Mouse (Mus musculus): ENCODE measurements at regions not wholly inside any gene's neighbourhood (a gene's known extent, or its start where the extent isn't known, plus 50 kb on each side); places are given as distances from the start of the nearest gene placed in this dataset.

DNA sequence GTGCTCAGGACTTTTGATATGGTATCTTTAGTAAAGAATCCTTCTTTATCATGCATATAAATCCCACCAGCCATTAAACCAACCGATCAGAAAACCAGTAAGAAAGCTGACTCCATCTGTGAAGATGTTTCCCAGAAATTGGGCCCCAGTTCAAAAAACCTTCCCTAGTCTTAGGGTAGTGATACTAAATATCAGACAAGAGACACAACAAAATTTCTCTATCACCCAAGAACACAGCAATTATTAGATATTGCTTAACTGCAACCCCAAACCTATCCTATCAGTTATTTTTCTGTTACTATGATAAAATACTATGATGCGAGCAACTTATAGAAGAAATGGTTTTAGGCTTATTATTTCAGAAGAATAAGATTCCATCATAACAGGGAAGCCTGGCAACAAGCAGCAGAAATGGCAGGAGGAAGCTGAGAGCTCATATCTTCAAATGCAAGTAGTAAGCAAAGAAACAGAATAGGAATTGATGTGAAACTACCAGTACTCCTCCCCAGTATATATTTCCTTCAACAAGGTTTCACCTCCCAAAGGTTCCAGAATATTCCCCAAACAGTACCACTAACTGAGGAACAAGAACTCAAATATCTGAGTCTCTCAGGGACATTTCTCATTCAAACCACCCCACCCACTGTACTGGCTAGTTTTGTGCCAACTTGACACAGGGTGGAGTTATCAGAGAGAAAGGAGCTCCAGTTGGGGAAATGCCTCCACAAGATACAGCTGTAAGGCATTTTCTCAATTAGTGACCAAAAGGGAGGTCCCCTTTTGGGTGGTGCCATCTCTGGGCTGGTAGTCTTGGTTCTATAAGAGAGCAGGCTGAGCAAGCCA lies 234.1 kb downstream of the Tex13c3 start:
- no peaks in the 10 kb centered on the region for H3K9me3 ChIP-seq (ENCODE audit: control insufficient read depth, low read length)
- no peaks in the 10 kb centered on the region for H3K36me3 ChIP-seq (ENCODE audit: control insufficient read depth, insufficient read depth, low read length)
- H3K9ac ChIP-seq (ENCODE audit: low read length) = no peak overlapping the region
- H3K4me1 ChIP-seq (replicated peaks; ENCODE audit: control insufficient read depth, insufficient read depth, low read length) = no peaks in the 10 kb centered on the region
- H3K27me3 ChIP-seq (ENCODE audit: control insufficient read depth, insufficient read depth, low read depth, low read length) = no peaks in the 10 kb centered on the region
- H3K4me3 ChIP-seq (ENCODE audit: low read length) = no peak overlapping the region
- no peak overlapping the region for H3K4me2 ChIP-seq (ENCODE audit: low read depth, low read length)
- WGBS = 74% methylated on average over 2 of the region's 2 CpGs
- no peak for ATAC-seq (ENCODE audit: low read depth)
- H3K27ac ChIP-seq (ENCODE audit: low read length) = no peak overlapping the region

DNA sequence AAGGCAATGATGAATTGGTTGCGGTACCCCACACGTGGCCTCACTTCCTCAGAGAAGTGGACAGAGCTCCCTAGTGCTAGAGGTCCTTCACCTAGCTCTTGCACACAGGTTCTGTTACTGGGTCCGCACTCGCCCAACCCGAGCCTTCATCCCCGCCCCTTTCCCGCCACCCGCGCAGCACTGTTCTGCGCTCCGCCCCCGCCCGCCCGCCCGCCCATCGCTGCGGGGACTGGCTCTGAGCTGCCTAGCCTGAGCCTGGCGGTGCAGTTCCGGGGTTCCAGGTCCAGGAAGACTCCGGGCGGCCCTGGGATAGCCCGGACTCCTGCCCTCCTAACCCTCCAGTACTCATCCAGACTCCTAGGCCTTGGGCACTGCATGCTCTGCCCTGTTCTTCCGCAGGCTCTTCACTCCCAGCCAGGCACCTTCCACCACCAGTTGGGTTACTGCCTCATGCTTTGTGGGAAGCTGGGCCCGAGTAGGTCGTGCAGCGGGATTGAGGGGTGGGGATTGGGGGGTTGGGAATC lies 243.3 kb downstream of the Tex13c3 start:
- H3K27ac ChIP-seq (ENCODE audit: low read length) = no peak overlapping the region; the same call in 1 of the 2 replicates
- ATAC-seq (ENCODE audit: low read depth) = peak; percentile 93

DNA sequence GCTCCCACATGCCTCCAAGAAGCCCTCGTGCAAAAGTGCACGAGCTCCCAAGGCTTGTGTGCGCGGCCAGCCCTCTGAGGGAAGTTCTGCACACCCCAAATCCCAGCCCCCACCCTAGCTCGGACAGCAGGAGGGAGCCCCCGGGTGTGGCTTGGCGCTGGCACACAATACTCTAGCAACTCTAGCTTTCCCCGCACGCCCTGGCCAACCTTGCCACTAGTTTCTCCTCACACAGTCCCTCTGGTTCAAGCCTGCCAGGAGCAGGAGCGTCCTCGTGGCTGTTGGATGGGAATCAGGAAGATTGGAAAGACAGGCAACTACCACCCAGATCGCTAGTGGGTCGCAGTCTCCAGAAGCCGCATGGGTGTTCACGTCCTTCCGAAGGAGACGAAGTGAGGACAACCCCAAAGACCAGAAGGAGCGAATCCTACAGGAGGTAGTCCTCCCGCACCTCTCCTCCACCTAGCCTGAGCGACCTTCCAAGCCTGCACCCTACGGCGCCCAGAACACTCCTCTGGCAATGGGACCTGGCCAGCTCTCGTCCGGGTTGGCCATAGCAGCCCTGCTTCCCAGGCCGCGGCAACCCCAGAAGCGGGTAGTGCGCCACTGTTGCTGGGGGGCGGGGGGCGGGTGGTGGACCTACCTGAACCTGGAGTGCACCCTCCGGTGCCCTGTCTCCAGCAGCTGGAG lies 243.9 kb downstream of the Tex13c3 start:
- peak overlapping the region; percentile 65 for H3K9ac ChIP-seq (ENCODE audit: low read length)
- peak; percentile 70 for ATAC-seq (ENCODE audit: low read depth)
- H3K4me1 ChIP-seq (replicated peaks; ENCODE audit: control insufficient read depth, insufficient read depth, low read length) = no peaks in the 10 kb centered on the region
- H3K4me2 ChIP-seq (ENCODE audit: low read depth, low read length) = peak overlapping the region; percentile 75
- H3K27ac ChIP-seq (ENCODE audit: low read length) = peak overlapping the region; percentile 16
- H3K27me3 ChIP-seq (ENCODE audit: control insufficient read depth, insufficient read depth, low read depth, low read length) = no peaks in the 10 kb centered on the region
- 16% methylated on average over 31 of the region's 31 CpGs for WGBS
- H3K4me3 ChIP-seq (ENCODE audit: low read length) = peak overlapping the region; percentile 56
- H3K36me3 ChIP-seq (ENCODE audit: control insufficient read depth, insufficient read depth, low read length) = no peaks in the 10 kb centered on the region
- H3K9me3 ChIP-seq (ENCODE audit: control insufficient read depth, low read length) = no peaks in the 10 kb centered on the region

More for the DNA sequence above, 243.3 kb downstream of the Tex13c3 start:
- WGBS = 10% methylated on average over 14 of the region's 26 CpGs
- Histone ChIP-seq H3K4me1 (replicated peaks; ENCODE audit: control insufficient read depth, insufficient read depth, low read length) (no peaks in the 10 kb centered on the region), H3K27me3 (ENCODE audit: control insufficient read depth, insufficient read depth, low read depth, low read length) (no peaks in the 10 kb centered on the region), H3K4me3 (ENCODE audit: low read length) (peak overlapping the region; percentile 56), H3K4me2 (ENCODE audit: low read depth, low read length) (peak overlapping the region; percentile 75), H3K9ac (ENCODE audit: low read length) (peak overlapping the region; percentile 65), H3K36me3 (ENCODE audit: control insufficient read depth, insufficient read depth, low read length) (no peaks in the 10 kb centered on the region), H3K9me3 (ENCODE audit: control insufficient read depth, low read length) (no peaks in the 10 kb centered on the region)

DNA sequence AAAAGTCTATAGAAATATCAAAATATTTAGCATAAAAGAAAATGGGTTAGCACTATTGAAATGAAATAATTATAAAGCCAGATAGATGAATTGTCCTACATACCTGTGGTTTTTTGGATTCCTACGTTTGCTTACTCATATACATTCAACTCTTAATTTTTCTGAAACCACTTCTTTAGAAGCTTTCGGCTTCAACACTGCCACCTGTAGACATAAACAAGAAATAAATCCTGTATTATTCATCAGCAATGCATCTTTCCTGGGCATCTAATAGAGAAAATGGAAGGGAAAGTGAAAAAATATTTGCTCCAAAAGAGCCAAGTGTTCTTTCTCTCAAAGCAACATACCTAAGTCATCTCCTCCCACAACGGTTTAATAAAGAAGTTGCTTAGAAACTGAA lies 245.7 kb downstream of the Tex13c3 start:
- H3K4me3 ChIP-seq (ENCODE audit: low read length) = no peak overlapping the region
- 56% methylated on average over 3 of the region's 3 CpGs for WGBS
- H3K9ac ChIP-seq (ENCODE audit: low read length) = no peak overlapping the region
- H3K27me3 ChIP-seq (ENCODE audit: control insufficient read depth, insufficient read depth, low read depth, low read length) = no peaks in the 10 kb centered on the region
- no peak for ATAC-seq (ENCODE audit: low read depth)
- H3K4me1 ChIP-seq (replicated peaks; ENCODE audit: control insufficient read depth, insufficient read depth, low read length) = no peaks in the 10 kb centered on the region
- no peak overlapping the region for H3K27ac ChIP-seq (ENCODE audit: low read length)
- no peaks in the 10 kb centered on the region for H3K9me3 ChIP-seq (ENCODE audit: control insufficient read depth, low read length)
- no peaks in the 10 kb centered on the region for H3K36me3 ChIP-seq (ENCODE audit: control insufficient read depth, insufficient read depth, low read length)
- H3K4me2 ChIP-seq (ENCODE audit: low read depth, low read length) = no peak overlapping the region

DNA sequence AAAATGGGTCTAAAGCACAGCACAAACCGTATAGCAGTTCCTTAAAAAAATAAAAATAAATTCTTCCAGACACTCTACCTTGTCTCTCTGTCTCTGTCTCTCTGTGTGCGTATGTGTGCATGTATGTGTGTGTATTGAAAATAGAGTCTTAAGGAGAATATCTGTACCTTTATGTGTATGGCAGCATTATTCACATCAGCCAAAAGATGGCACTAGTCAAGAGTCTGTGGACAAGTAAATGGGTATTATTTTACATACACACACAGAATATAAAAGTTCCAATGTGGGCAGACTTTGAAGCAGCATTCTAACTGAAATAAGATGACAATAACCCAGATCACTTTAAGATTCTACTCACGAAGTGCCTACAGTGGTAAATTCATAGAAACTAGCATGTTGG lies 249.3 kb downstream of the Tex13c3 start:
- H3K9me3 ChIP-seq (ENCODE audit: control insufficient read depth, low read length) = no peaks in the 10 kb centered on the region
- H3K27ac ChIP-seq (ENCODE audit: low read length) = no peak overlapping the region
- no peak overlapping the region for H3K4me3 ChIP-seq (ENCODE audit: low read length)
- 80% methylated on average over 3 of the region's 3 CpGs for WGBS
- no peak for ATAC-seq (ENCODE audit: low read depth)
- no peaks in the 10 kb centered on the region for H3K4me1 ChIP-seq (replicated peaks; ENCODE audit: control insufficient read depth, insufficient read depth, low read length)
- no peaks in the 10 kb centered on the region for H3K27me3 ChIP-seq (ENCODE audit: control insufficient read depth, insufficient read depth, low read depth, low read length)
- no peak overlapping the region for H3K4me2 ChIP-seq (ENCODE audit: low read depth, low read length)
- no peak overlapping the region for H3K9ac ChIP-seq (ENCODE audit: low read length)
- H3K36me3 ChIP-seq (ENCODE audit: control insufficient read depth, insufficient read depth, low read length) = no peaks in the 10 kb centered on the region

DNA sequence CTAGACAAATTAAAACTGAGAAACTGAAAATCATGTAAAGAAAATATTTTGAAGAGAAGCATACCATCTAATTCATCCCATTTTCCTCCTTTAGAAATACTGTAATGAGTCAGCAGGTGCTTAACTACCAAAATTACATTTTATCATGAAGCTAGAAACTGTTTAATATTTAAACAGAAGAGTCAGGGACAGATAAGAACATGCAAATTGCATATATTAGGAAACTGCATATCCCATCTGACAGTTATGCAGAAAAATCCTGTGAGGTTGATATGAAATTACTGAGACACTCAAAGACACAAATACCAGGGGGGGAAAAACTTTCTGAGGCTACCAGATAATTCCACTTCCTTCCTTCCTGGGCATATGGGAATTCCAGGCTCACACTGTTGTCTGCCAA lies 257.8 kb downstream of the Tex13c3 start:
- Histone ChIP-seq H3K9me3 (ENCODE audit: control insufficient read depth, low read length) (no peaks in the 10 kb centered on the region), H3K9ac (ENCODE audit: low read length) (no peak overlapping the region), H3K4me1 (replicated peaks; ENCODE audit: control insufficient read depth, insufficient read depth, low read length) (no peaks in the 10 kb centered on the region), H3K36me3 (ENCODE audit: control insufficient read depth, insufficient read depth, low read length) (no peaks in the 10 kb centered on the region), H3K4me2 (ENCODE audit: low read depth, low read length) (no peak overlapping the region), H3K27ac (ENCODE audit: low read length) (no peak overlapping the region), H3K4me3 (ENCODE audit: low read length) (no peak overlapping the region), H3K27me3 (ENCODE audit: control insufficient read depth, insufficient read depth, low read depth, low read length) (no peaks in the 10 kb centered on the region)
- ATAC-seq (ENCODE audit: low read depth) = no peak

DNA sequence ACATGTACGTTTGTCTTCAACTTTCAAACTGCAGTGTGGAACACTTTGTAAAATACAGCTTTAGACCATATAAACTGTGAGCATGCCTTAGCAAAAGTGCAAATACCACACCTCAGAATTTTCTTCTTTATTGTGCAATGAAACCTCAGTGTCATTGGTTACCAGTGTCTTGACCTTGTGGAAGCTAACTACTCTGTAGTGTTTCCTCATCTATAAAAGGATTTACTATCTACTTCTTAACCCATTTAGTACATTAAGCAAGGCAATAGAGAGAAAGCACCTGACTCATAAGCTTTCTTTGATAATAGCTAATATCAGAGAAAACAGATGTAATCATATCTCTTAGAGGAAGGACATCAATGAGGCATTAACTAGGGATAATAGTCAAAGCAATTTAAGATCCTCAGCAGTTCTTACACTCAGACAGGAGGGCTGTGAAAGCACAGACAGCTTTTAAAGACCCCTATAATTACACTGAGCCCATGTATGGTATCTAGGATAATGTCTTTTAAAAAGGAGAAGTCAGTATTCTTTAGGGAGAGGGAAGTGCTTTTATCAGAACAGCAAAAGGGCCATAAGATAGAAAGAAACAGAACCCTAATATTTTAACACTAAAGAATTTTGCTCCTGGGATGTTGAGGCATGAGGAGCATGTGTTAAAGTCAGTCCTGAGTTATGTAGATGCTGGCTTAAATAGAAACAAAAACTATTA lies 260.2 kb downstream of the Tex13c3 start:
- H3K4me1 ChIP-seq (replicated peaks; ENCODE audit: control insufficient read depth, insufficient read depth, low read length) = no peaks in the 10 kb centered on the region
- no peak overlapping the region for H3K9ac ChIP-seq (ENCODE audit: low read length)
- H3K27ac ChIP-seq (ENCODE audit: low read length) = no peak overlapping the region
- no peak for ATAC-seq (ENCODE audit: low read depth)
- H3K27me3 ChIP-seq (ENCODE audit: control insufficient read depth, insufficient read depth, low read depth, low read length) = no peaks in the 10 kb centered on the region
- H3K36me3 ChIP-seq (ENCODE audit: control insufficient read depth, insufficient read depth, low read length) = no peaks in the 10 kb centered on the region
- H3K4me3 ChIP-seq (ENCODE audit: low read length) = no peak overlapping the region
- no peak overlapping the region for H3K4me2 ChIP-seq (ENCODE audit: low read depth, low read length)
- no peaks in the 10 kb centered on the region for H3K9me3 ChIP-seq (ENCODE audit: control insufficient read depth, low read length)
- 81% methylated on average over 1 of the region's 1 CpGs for WGBS

DNA sequence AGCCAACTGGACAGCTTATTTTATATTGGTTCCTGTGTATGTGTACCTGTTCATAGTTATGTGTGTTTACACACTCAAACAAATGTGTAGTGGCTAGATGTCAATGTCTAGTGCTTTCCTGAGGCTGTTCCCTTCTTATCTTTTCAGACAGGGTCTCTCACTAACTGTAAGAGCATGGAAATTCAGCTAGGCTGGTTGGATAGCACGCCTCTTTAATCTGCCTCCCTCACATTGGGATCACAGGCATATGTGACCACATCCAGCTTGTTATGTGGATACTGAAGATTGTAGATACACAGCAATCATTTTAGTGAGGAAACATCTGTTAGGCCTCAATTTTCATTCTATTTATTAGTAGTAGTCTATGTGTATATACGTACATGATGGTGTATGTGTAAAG lies 261.4 kb downstream of the Tex13c3 start:
- Histone ChIP-seq H3K27ac (ENCODE audit: low read length) (no peak overlapping the region), H3K4me3 (ENCODE audit: low read length) (no peak overlapping the region), H3K4me2 (ENCODE audit: low read depth, low read length) (no peak overlapping the region), H3K9me3 (ENCODE audit: control insufficient read depth, low read length) (no peaks in the 10 kb centered on the region), H3K27me3 (ENCODE audit: control insufficient read depth, insufficient read depth, low read depth, low read length) (no peaks in the 10 kb centered on the region), H3K4me1 (replicated peaks; ENCODE audit: control insufficient read depth, insufficient read depth, low read length) (no peaks in the 10 kb centered on the region), H3K36me3 (ENCODE audit: control insufficient read depth, insufficient read depth, low read length) (no peaks in the 10 kb centered on the region), H3K9ac (ENCODE audit: low read length) (no peak overlapping the region)
- WGBS = 64% methylated on average over 2 of the region's 2 CpGs
- ATAC-seq (ENCODE audit: low read depth) = no peak

DNA sequence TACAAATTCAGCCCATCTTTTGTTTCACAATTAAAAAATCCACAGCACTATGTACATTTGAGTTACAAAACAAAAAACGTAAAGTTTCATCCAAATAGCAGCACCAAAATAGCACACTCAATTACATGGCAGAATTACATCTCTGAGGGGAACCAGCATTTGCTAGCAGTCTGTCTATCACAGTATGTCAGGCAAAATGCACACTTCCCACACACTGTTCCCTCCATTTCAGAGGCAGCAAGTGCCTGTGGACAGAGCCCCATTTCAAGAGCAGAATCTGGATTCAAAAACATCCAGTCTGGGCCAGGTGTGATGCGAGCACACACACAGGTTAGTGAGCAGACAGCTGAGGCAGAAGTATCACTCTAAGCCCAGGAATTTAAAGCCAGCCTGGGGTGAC lies 261.8 kb downstream of the Tex13c3 start:
- Histone ChIP-seq H3K4me2 (ENCODE audit: low read depth, low read length) (no peak overlapping the region), H3K27ac (ENCODE audit: low read length) (no peak overlapping the region), H3K4me1 (replicated peaks; ENCODE audit: control insufficient read depth, insufficient read depth, low read length) (no peaks in the 10 kb centered on the region), H3K36me3 (ENCODE audit: control insufficient read depth, insufficient read depth, low read length) (no peaks in the 10 kb centered on the region), H3K4me3 (ENCODE audit: low read length) (no peak overlapping the region), H3K9ac (ENCODE audit: low read length) (no peak overlapping the region), H3K27me3 (ENCODE audit: control insufficient read depth, insufficient read depth, low read depth, low read length) (no peaks in the 10 kb centered on the region), H3K9me3 (ENCODE audit: control insufficient read depth, low read length) (no peaks in the 10 kb centered on the region)
- no peak for ATAC-seq (ENCODE audit: low read depth)
- 92% methylated on average over 2 of the region's 2 CpGs for WGBS

All from lung, embryonic 16.5 days (tissue).